Mouse (Mus musculus): Measurements from ENCODE around the gene 4931409K22Rik.
"Not testable (repeated sequence)": the region's sequence is repeated elsewhere in the genome, so short reads cannot be mapped to it uniquely, and the experiment has no call there.

The 4931409K22Rik gene

GRCm38 (mm10) chr5:24593928-24594327 lies 37.3 kb upstream of the 4931409K22Rik start:
- no peak for DNase-seq (ENCODE audit: low read depth in 2 of 2, low spot score in 2 of 2)

GRCm38 (mm10) chr5:24593230-24593629 lies 36.6 kb upstream of the 4931409K22Rik start:
- no peak for DNase-seq (ENCODE audit: low read depth in 2 of 2, low spot score in 2 of 2)

- no peak for DNase-seq (ENCODE audit: low read depth in 2 of 2, low spot score in 2 of 2)
These were observed 36.0 kb upstream of the 4931409K22Rik start for GRCm38 (mm10) chr5:24592471-24593160.

- DNase-seq (ENCODE audit: low read depth in 2 of 2, low spot score in 2 of 2) = no peak
These were observed 35.3 kb upstream of the 4931409K22Rik start for GRCm38 (mm10) chr5:24591796-24592470.

GRCm38 (mm10) chr5:24591268-24591721 lies 34.7 kb upstream of the 4931409K22Rik start:
- no peak for DNase-seq (ENCODE audit: low read depth in 2 of 2, low spot score in 2 of 2)

- no peak for DNase-seq (ENCODE audit: low read depth in 2 of 2, low spot score in 2 of 2)
These were observed 33.2 kb upstream of the 4931409K22Rik start for GRCm38 (mm10) chr5:24589511-24590500.

- no peak for DNase-seq (ENCODE audit: low read depth in 2 of 2, low spot score in 2 of 2)
These were observed 30.6 kb upstream of the 4931409K22Rik start for GRCm38 (mm10) chr5:24587200-24587577.

- DNase-seq (ENCODE audit: low read depth in 2 of 2, low spot score in 2 of 2) = peak; percentile 71 to 81
These were observed 30.1 kb upstream of the 4931409K22Rik start, which contains the start of gene Chpf2 for GRCm38 (mm10) chr5:24586547-24587199. Gene Chpf2, plus strand, starts transcription at chr5:24586741.

GRCm38 (mm10) chr5:24586106-24586505 lies 29.5 kb upstream of the 4931409K22Rik start:
- DNase-seq (ENCODE audit: low read depth in 2 of 2, low spot score in 2 of 2) = no peak

GRCm38 (mm10) chr5:24578109-24578963 lies 21.7 kb upstream of the 4931409K22Rik start:
- no peak for DNase-seq (ENCODE audit: low read depth in 2 of 2, low spot score in 2 of 2)

GRCm38 (mm10) chr5:24577183-24577929 lies 20.7 kb upstream of the 4931409K22Rik start, which contains the start of gene Abcf2:
Gene Abcf2, minus strand, starts transcription at chr5:24577467.
- peak; percentile 99 for DNase-seq (ENCODE audit: low read depth in 2 of 2, low spot score in 2 of 2)

- peak in 1 of 2 experiments; percentile 20 for DNase-seq (ENCODE audit: low read depth in 2 of 2, low spot score in 2 of 2)
These were observed 20.2 kb upstream of the 4931409K22Rik start for GRCm38 (mm10) chr5:24576801-24577182.

GRCm38 (mm10) chr5:24575948-24576347 lies 19.3 kb upstream of the 4931409K22Rik start:
- no peak for DNase-seq (ENCODE audit: low read depth in 2 of 2, low spot score in 2 of 2)

- DNase-seq (ENCODE audit: low read depth in 2 of 2, low spot score in 2 of 2) = not testable (repeated sequence)
These were observed 1.3 kb downstream of the 4931409K22Rik start for GRCm38 (mm10) chr5:24555335-24555734.

GRCm38 (mm10) chr5:24553621-24554244 lies 2.9 kb downstream of the 4931409K22Rik start:
- DNase-seq (ENCODE audit: low read depth in 2 of 2, low spot score in 2 of 2) = no peak

GRCm38 (mm10) chr5:24551317-24551688 lies 5.3 kb downstream of the 4931409K22Rik start:
- no peak for DNase-seq (ENCODE audit: low read depth in 2 of 2, low spot score in 2 of 2)

GRCm38 (mm10) chr5:24550598-24551316 lies 5.9 kb downstream of the 4931409K22Rik start:
- no peak for DNase-seq (ENCODE audit: low read depth in 2 of 2, low spot score in 2 of 2)

GRCm38 (mm10) chr5:24542643-24543042 lies 14.0 kb downstream of the 4931409K22Rik start:
- DNase-seq (ENCODE audit: low read depth in 2 of 2, low spot score in 2 of 2) = no peak

All from CD8-positive naive resting alpha-beta T cell, adult 2 months (primary cell).